Mouse (Mus musculus) ES-E14 (cell line): ENCODE data around the gene Zfp652. TPM values are rescaled to one million over a fixed set of nuclear protein-coding genes. Genes with fewer than 3 reads are reported as not detected.

Source experiments
- DNase-seq: peaks from one replicate; pipeline ENCODE4 v3.0.0-alpha.2; 2013; ENCODE audit warnings: low read depth, low spot score
- H3K27ac ChIP-seq: 2 replicates; pipeline ENCODE4 v1.5.1; 2012; ENCODE audit warnings: low read depth, mild to moderate bottlenecking, low read length, moderate library complexity, mixed read lengths; ENCODE audit not compliant: poor library complexity, insufficient read depth, severe bottlenecking
- H3K36me3 ChIP-seq: 2 replicates; pipeline ENCODE4 v1.6.1; 2012; ENCODE audit warnings: mild to moderate bottlenecking, low read length, moderate library complexity, mixed read lengths; ENCODE audit not compliant: control insufficient read depth, poor library complexity, insufficient read depth, severe bottlenecking
- H3K4me1 ChIP-seq, 2 experiments: fragments of 150-350 bp in 1 of 2; sonication (generic) in 1 of 2; 2 replicates each; pipeline ENCODE4 v1.6.1; 2012; ENCODE audit warnings: low read length in 2 of 2, mild to moderate bottlenecking in 1 of 2, mixed read lengths in 1 of 2; ENCODE audit not compliant: control insufficient read depth in 2 of 2, insufficient read depth in 2 of 2, poor library complexity in 1 of 2
- H3K4me3 ChIP-seq, 2 experiments: fragments of 150-350 bp in 1 of 2; sonication (generic) in 1 of 2; 2 replicates each; pipeline ENCODE4 v1.5.1; 2012; ENCODE audit warnings: low read length in 2 of 2, low read depth in 1 of 2, mild to moderate bottlenecking in 1 of 2, mixed read lengths in 1 of 2; ENCODE audit not compliant: insufficient read depth in 1 of 2, poor library complexity in 1 of 2, severe bottlenecking in 1 of 2
- H3K9ac ChIP-seq: 2 replicates; pipeline ENCODE4 v1.6.1; 2012; ENCODE audit warnings: low read depth, mild to moderate bottlenecking, low read length, mixed read lengths; ENCODE audit not compliant: poor library complexity, insufficient read depth, severe bottlenecking
- H3K9me3 ChIP-seq: fragments of 150-350 bp; sonication (generic); 2 replicates; pipeline ENCODE4 v1.6.1; 2012; ENCODE audit warnings: low read depth, mild to moderate bottlenecking, low read length; ENCODE audit not compliant: control insufficient read depth, insufficient read depth
- CHD2 ChIP-seq: IDR thresholded peaks from 2 replicates; pipeline ENCODE4 v1.6.1; 2014; ENCODE audit warnings: mild to moderate bottlenecking, low read depth, low read length, inconsistent platforms
- HCFC1 ChIP-seq: IDR thresholded peaks from 2 replicates; pipeline ENCODE4 v1.6.1; 2012; ENCODE audit warnings: low read length, inconsistent platforms, borderline replicate concordance; ENCODE audit not compliant: insufficient read depth
- MAFK ChIP-seq: IDR thresholded peaks from 2 replicates; pipeline ENCODE4 v1.6.1; 2014; ENCODE audit warnings: mild to moderate bottlenecking, low read depth, low read length, inconsistent platforms; ENCODE audit not compliant: insufficient read depth
- ZC3H11A ChIP-seq: IDR thresholded peaks from 2 replicates; pipeline ENCODE4 v1.6.1; 2012; ENCODE audit warnings: low read depth, mild to moderate bottlenecking, inconsistent platforms, low read length, borderline replicate concordance
- ZNF384 ChIP-seq: IDR thresholded peaks from 2 replicates; pipeline ENCODE4 v1.6.1; 2012; ENCODE audit warnings: low read depth, low read length, inconsistent platforms
- in situ Hi-C, 2 experiments: fragments of 600-800 bp; cut with MboI; formaldehyde crosslinking; loops; one replicate each; pipeline ENCODE4 v1.15.1; 2025; ENCODE audit warnings: low sequenced_read_pairs in 2 of 2, inconsistent platforms in 1 of 2; ENCODE audit not compliant: unreplicated experiment in 2 of 2
- total RNA-seq: library from RNA; depleted of rRNA; stranded (reverse); fragments of 300-350 nt; gene quantifications from 2 replicates; pipeline ENCODE4 v1.2.3, GENCODE M21; 2012

Gene Zfp652
- total RNA-seq, 1 experiment: 26.9 TPM

- Histone ChIP-seq H3K4me1 (peaks cover 3 to 9% of the 10 kb centered on the region in 2 experiments; a peak in 3 of 4 replicates), H3K9ac (no peak overlapping the region), H3K36me3 (no peaks in the 10 kb centered on the region), H3K27ac (no peak overlapping the region), H3K9me3 (no peaks in the 10 kb centered on the region), H3K4me3 (no peak overlapping the region)
- DNase-seq: no peak
- TF ChIP-seq ZC3H11A (no peak), ZNF384 (no peak), MAFK (no peak), HCFC1 (no peak), CHD2 (no peak)
- in situ Hi-C loops: no loop called here
These were observed 114.6 kb downstream of the Zfp652 start for GRCm38 (mm10) chr11:95827168-95827447.

- peaks cover 3 to 13% of the 10 kb centered on the region in 2 experiments; a peak in 3 of 4 replicates for H3K4me1 ChIP-seq
- no peak for TF ChIP-seq CHD2
- TF ChIP-seq ZC3H11A: 0 out of 2 replicates have a peak, but pooled peaks have one; percentile 46
- TF ChIP-seq MAFK: 0 out of 2 replicates have a peak, but pooled peaks have one; percentile 21
- no peak for TF ChIP-seq HCFC1
- peak; percentile 99 for TF ChIP-seq ZNF384
- H3K9ac ChIP-seq: no peak overlapping the region
- peak; percentile 65 for DNase-seq
- no peak overlapping the region for H3K4me3 ChIP-seq
- no peaks in the 10 kb centered on the region for H3K36me3 ChIP-seq
- in situ Hi-C loops: no loop called here
- H3K27ac ChIP-seq: no peak overlapping the region
- no peaks in the 10 kb centered on the region for H3K9me3 ChIP-seq
These were observed 115.1 kb downstream of the Zfp652 start for GRCm38 (mm10) chr11:95827464-95828085.

GRCm38 (mm10) chr11:95828181-95828964, 115.9 kb downstream of the Zfp652 start:
- Histone ChIP-seq H3K9ac (no peak overlapping the region), H3K4me3 (no peak overlapping the region), H3K36me3 (no peaks in the 10 kb centered on the region), H3K27ac (no peak overlapping the region), H3K9me3 (no peaks in the 10 kb centered on the region), H3K4me1 (peaks cover 8 to 19% of the 10 kb centered on the region in 2 experiments; a peak in 3 of 4 replicates)
- in situ Hi-C loops: no loop called here
- no peak for DNase-seq
- TF ChIP-seq ZNF384: no peak
- no peak for TF ChIP-seq HCFC1
- no peak for TF ChIP-seq ZC3H11A
- no peak for TF ChIP-seq MAFK
- TF ChIP-seq CHD2: no peak

GRCm38 (mm10) chr11:95829526-95830050, 117.1 kb downstream of the Zfp652 start:
- Histone ChIP-seq H3K4me1 (peaks cover 8 to 30% of the 10 kb centered on the region in 2 experiments), H3K9me3 (no peaks in the 10 kb centered on the region), H3K4me3 (no peak overlapping the region), H3K36me3 (no peaks in the 10 kb centered on the region), H3K27ac (no peak overlapping the region), H3K9ac (no peak overlapping the region)
- no peak for TF ChIP-seq ZC3H11A
- no peak for TF ChIP-seq HCFC1
- DNase-seq: no peak
- in situ Hi-C loops: no loop called here
